Mouse (Mus musculus) spleen, adult 2 months (tissue): ENCODE measurements at regions not wholly inside any gene's neighbourhood (a gene's known extent, or its start where the extent isn't known, plus 50 kb on each side); places are given as distances from the start of the nearest gene placed in this dataset.

ENCODE experiments used
- CTCF ChIP-seq: fragments of 200-500 bp; IDR thresholded peaks from 2 replicates; pipeline ENCODE4 v1.5.1; 2011; ENCODE audit warnings: mild to moderate bottlenecking, inconsistent platforms; ENCODE audit not compliant: insufficient read depth, insufficient read length, insufficient replicate concordance; ENCODE audit errors: extremely low read depth
- POLR2A ChIP-seq: fragments of 200-500 bp; IDR thresholded peaks from 2 replicates; pipeline ENCODE4 v1.6.1; 2011; ENCODE audit warnings: low read depth, low read length, inconsistent platforms

- TF ChIP-seq CTCF: no peak
- no peak for TF ChIP-seq POLR2A
Observed at GRCm38 (mm10) chr10:99471832-99472497, 208.9 kb downstream of the Dusp6 start.
